In the genomic region with DNA sequence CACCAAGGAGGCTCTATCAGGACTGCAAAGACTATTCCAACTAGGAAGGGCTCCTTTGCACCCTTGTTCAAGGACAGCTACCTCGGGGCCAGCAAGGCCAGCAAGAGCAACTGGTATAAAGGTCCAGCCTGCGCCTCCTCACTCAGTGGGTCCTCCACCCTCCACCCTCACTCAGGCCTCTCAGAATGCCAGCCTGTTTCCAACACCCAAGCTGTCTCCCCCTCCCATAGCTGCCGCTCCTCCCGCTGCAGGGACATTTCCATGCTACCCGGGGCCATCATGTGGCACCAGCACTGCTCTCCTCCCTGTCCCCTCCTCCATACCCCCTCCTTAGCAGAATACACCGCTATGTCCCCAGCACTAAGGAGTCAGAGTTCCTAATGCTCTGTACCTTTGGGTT, we compare ENCODE assay signal across 8 mouse cellular contexts. TPM values are rescaled to one million over a fixed set of nuclear protein-coding genes. Genes with fewer than 3 reads are reported as not detected.
A peak's percentile ranks its signal among the peaks of the same experiment; 100 is the strongest.
DNase-seq lines count a peak whose midpoint lies in the region; ATAC-seq and TF ChIP-seq lines count a peak whose summit lies in the region.

No protein-coding gene starts in this region.

- peak; percentile 14; the same call in 1 of the 2 replicates for ATAC-seq in hindbrain, embryonic 13.5 days (ENCODE audit: low FRiP score)

- no peak overlapping the region for H3ac ChIP-seq in myocyte (ENCODE audit: control insufficient read depth, insufficient read length)

- peak overlapping the region; percentile 79 for H3K9ac ChIP-seq in hindbrain, embryonic 13.5 days

- H3K9me3 ChIP-seq in hindbrain, embryonic 13.5 days: no peaks in the 10 kb centered on the region

- peaks cover 58% of the 10 kb centered on the region for H3K4me1 ChIP-seq in hindbrain, embryonic 13.5 days (replicated peaks)

- WGBS in hindbrain, embryonic 13.5 days: 12% methylated on average over 6 of the region's 6 CpGs

- peak; percentile 47 for DNase-seq in cerebellum, adult 9-10 months
- DNase-seq in cerebellum, postnatal 36 days: no peak
- DNase-seq in layer of hippocampus, adult 2 months (ENCODE audit: low spot score in 2 of 2): peak; percentile 15 to 34
- DNase-seq in layer of hippocampus, adult 9-10 months (ENCODE audit: low spot score): no peak
- no peak for DNase-seq in urinary bladder, adult 18-20 months (ENCODE audit: low spot score in 2 of 2)
- no peak for DNase-seq in urinary bladder, postnatal 14 days (ENCODE audit: low spot score)

- H3K4me2 ChIP-seq in hindbrain, embryonic 13.5 days: peak overlapping the region; percentile 79
- peak overlapping the region; percentile 6 for H3K4me2 ChIP-seq in myocyte (ENCODE audit: low read depth)

- TF ChIP-seq CTCF in layer of hippocampus, adult 2 months (conservative IDR thresholded peaks at IDR 0.05): no peak

- TF ChIP-seq POLR2A in myocyte (IDR thresholded peaks at IDR 0.05; ENCODE audit: insufficient read length, low read depth): no peak

- peaks cover 42% of the 10 kb centered on the region for H3K27me3 ChIP-seq in hindbrain, embryonic 13.5 days
- peaks cover 44% of the 10 kb centered on the region for H3K27me3 ChIP-seq in myocyte (ENCODE audit: control insufficient read depth, insufficient read depth, insufficient read length)

- H3K79me2 ChIP-seq in myocyte (ENCODE audit: control insufficient read depth, insufficient read depth): no peaks in the 10 kb centered on the region

- peak overlapping the region; percentile 74 for H3K4me3 ChIP-seq in layer of hippocampus, adult 2 months
- H3K4me3 ChIP-seq in hindbrain, embryonic 13.5 days: peak overlapping the region; percentile 55
- H3K4me3 ChIP-seq in myocyte: no peak overlapping the region

- no peaks in the 10 kb centered on the region for H3K36me3 ChIP-seq in hindbrain, embryonic 13.5 days
- H3K36me3 ChIP-seq in myocyte (ENCODE audit: control insufficient read depth, insufficient read depth): no peaks in the 10 kb centered on the region

- H3K27ac ChIP-seq in layer of hippocampus, adult 2 months: peak overlapping the region; percentile 96
- H3K27ac ChIP-seq in hindbrain, embryonic 13.5 days: peak overlapping the region; percentile 49

TF ChIP-seq in myocyte, 11 proteins besides CTCF, POLR2A, EP300 and RAD21:
- no peak for TF ChIP-seq CEBPB (IDR thresholded peaks at IDR 0.05; ENCODE audit: insufficient read depth, poor library complexity, severe bottlenecking)
- no peak for TF ChIP-seq E2F4 (IDR thresholded peaks at IDR 0.05; ENCODE audit: insufficient read depth)
- TF ChIP-seq MYOD1 (IDR thresholded peaks at IDR 0.05; ENCODE audit: control insufficient read depth in 1 of 3, insufficient read length in 2 of 3, low read depth in 2 of 3): no peak
- no peak for TF ChIP-seq REST (IDR thresholded peaks at IDR 0.05; ENCODE audit: insufficient read depth, insufficient read length)
- TF ChIP-seq TCF3 (IDR thresholded peaks at IDR 0.05; ENCODE audit: insufficient read length, low read depth): no peak
- TF ChIP-seq SRF (IDR thresholded peaks at IDR 0.05; ENCODE audit: control insufficient read depth, insufficient read length, low read depth): no peak
- TF ChIP-seq USF1 (IDR thresholded peaks at IDR 0.05; ENCODE audit: low read depth): no peak
- no peak for TF ChIP-seq TCF12 (IDR thresholded peaks at IDR 0.05; ENCODE audit: insufficient read depth, poor library complexity, severe bottlenecking)
- no peak for TF ChIP-seq MAX (IDR thresholded peaks at IDR 0.05; ENCODE audit: low read depth)
- no peak for TF ChIP-seq POLR2AphosphoS2 (IDR thresholded peaks at IDR 0.05; ENCODE audit: insufficient read length, low read depth)
- TF ChIP-seq MYOG (IDR thresholded peaks at IDR 0.05; ENCODE audit: control insufficient read depth in 1 of 3, insufficient read depth in 1 of 3, insufficient read length in 2 of 3, low read depth in 2 of 3): no peak

RNA-seq across cellular contexts. Expression of gene Lrtm2, which starts 0.6 kb away (rescaled TPM):
- total RNA-seq in layer of hippocampus, adult 2 months (2021): 10 to 100 TPM; 43.3 to 44.6 TPM
- 5.0 and 5.1 TPM in 2 replicates for polyA plus RNA-seq in hindbrain, embryonic 13.5 days (2015; fragmentation: Nextera tagmentation; extraction: Ambion mirVana)
- 0.06 TPM for polyA plus RNA-seq in myocyte (2012; fragmentation: generic; extraction: Trizol)

Comparison
In these comparisons a context has a peak if more than half of its experiments do, and no peak if none do; other contexts are left out.
1. DNase-seq: peak in cerebellum, adult 9-10 months (single experiment) and layer of hippocampus, adult 2 months (2 of 2); none in cerebellum, postnatal 36 days (0 of 2), layer of hippocampus, adult 9-10 months (single experiment), urinary bladder, adult 18-20 months (0 of 2) and urinary bladder, postnatal 14 days (single experiment).